Mouse (Mus musculus) macrophage (primary cell): ENCODE measurements around the gene Coq10a. TPM values are rescaled to one million over a fixed set of nuclear protein-coding genes. Genes with fewer than 3 reads are reported as not detected.

Experiments used
- H3K27ac ChIP-seq: fragments of 350-480 bp; formaldehyde crosslinking; 2 replicates; pipeline ENCODE4 v1.9.0; 2021
- H3K36me3 ChIP-seq: fragments of 350-480 bp; formaldehyde crosslinking; 2 replicates; pipeline ENCODE4 v1.9.0; 2021; ENCODE audit errors: inconsistent target
- H3K4me3 ChIP-seq: fragments of 350-480 bp; formaldehyde crosslinking; 2 replicates; pipeline ENCODE4 v1.9.0; 2021; ENCODE audit errors: inconsistent target
- H3K79me2 ChIP-seq: fragments of 350-480 bp; formaldehyde crosslinking; 2 replicates; pipeline ENCODE4 v1.9.0; 2021; ENCODE audit errors: inconsistent target
- WGBS: methylation state at CpG from one replicate; pipeline ENCODE4 v1.1.7; 2026; ENCODE audit warnings: inconsistent platforms; ENCODE audit not compliant: missing documents; 5-methylcytosine and 5-hydroxymethylcytosine counted together
- polyA plus RNA-seq: library from polyadenylated mRNA; stranded (reverse); fragments of 250-400 nt; gene quantifications from 3 replicates; pipeline ENCODE4 v1.2.4, GENCODE M21; 2018; ENCODE audit warnings: inconsistent platforms
- total RNA-seq, 78 experiments: library from RNA; depleted of rRNA; stranded (reverse); fragments of 250-400 nt; gene quantifications; 1 replicate in 9 of 78; 2 replicates in 24 of 78; 3 replicates in 43 of 78; 4 replicates in 2 of 78; pipeline ENCODE4 v1.2.4; 2018; ENCODE audit warnings: inconsistent platforms in 56 of 78

The Coq10a gene
- total RNA-seq (2018; cell fraction: chromatin; rRNA removed) = 100 to 1,000 TPM in 2 of 26 experiments, 10 to 100 TPM in 24; 13.3 to 122 (median 50.9) TPM
- total RNA-seq (2018; cell fraction: cytosol; rRNA removed) = 10 to 100 TPM; 12.0 to 35.3 (median 21.6) TPM
- 100 to 1,000 TPM in 3 of 26 experiments, 10 to 100 TPM in 23; 11.0 to 129 (median 43.5) TPM for total RNA-seq (2018; cell fraction: nucleus; rRNA removed)
- 20.5 to 35.2 TPM (median 25.5 TPM) in 3 replicates for polyA plus RNA-seq

DNA sequence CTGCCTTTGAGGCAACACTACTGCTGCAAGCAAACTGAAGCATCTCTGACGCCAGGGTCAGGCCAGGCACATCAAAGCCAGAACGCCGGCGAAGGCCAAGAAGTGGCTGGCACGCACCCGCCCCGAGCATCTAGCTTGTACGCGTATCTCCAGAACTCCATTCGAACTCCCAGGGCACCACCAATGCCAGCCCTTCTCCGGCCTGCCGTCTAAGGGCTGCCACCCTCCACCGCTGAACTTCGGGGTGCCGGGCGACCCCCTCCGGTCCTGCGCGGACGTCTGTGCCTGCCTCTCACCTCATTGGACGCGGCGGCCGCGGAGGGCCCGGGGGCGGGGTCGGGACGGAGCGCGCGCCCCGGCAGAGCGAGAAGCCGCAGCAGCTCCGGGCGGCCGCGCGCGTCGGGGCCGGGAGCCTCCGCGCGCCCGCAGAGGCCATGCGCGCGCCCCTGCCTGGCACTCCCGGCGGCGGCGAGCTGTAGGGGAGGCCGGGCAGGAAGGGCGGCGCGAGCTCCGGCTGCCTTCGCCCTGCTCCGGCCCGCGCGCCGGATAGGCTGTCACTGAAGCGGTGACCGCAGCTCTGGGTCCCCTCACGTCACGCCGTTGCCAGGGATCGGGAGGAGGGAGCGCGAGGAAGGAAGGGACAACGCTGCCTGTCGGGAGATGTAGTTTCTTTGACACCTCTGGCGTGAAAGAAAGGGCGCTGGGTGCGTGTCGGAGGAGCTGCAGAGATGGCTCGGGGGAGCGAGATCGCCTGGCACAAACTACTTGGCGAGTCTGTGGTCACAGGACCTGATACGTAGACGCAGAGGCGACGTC, at the start of gene Coq10a:
TSS of gene Coq10a (minus strand) at position 596 of the 816 bp plus-strand sequence.
- Histone ChIP-seq H3K27ac (peak within 1 kb of the TSS; percentile 81), H3K4me3 (peak within 1 kb of the TSS; percentile 78), H3K79me2 (peaks cover 42% of the 10 kb centered on the region), H3K36me3 (peaks cover 9% of the 10 kb centered on the region; the same call in 1 of the 2 replicates)
- under 1% methylated on average over 85 of the region's 87 CpGs for WGBS

DNA sequence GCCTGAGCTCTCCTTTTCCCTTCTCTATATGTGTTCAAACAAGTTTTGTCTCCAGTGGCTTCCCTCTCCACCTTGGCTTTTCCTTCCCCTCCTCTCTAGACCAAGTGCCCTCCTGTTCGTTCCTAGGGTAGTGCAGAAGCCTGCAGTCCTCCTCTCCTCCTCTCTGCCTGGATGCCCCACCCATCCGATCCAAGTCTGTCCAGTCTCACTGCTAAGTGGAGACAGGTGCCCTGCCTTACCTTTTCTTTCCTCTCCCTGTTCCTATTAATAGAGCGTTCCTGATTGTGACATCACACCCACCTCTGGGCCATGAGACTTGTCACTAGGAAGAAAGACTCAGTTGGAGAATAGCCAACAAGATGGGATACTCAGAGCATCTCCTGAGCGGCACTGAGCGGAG, 46.1 kb upstream of the Coq10a start:
- H3K36me3 ChIP-seq = peaks cover 39% of the 10 kb centered on the region
- no peak overlapping the region for H3K4me3 ChIP-seq
- H3K27ac ChIP-seq = no peak overlapping the region
- peaks cover 84% of the 10 kb centered on the region for H3K79me2 ChIP-seq
- WGBS = 93% methylated on average over 4 of the region's 5 CpGs

DNA sequence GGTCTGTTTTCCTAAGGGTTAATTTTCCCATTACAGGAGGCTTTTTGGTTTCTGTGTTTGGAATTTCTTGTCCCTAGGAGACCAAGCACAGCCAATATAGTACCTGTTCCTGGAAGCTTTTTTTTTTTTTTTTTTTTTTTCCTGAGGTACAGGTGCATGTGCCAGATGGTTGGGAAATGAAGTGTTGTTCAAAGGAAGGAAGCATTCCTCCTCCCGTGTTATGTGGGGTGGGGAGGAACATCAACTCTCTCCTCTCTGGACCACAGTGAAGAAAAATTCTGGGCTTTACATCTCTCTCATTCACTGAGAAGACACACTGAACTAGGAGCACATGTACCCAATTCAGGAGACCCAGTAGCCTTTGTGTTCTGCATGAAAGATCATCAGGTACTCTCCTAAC, 44.3 kb upstream of the Coq10a start:
- H3K79me2 ChIP-seq = peaks cover 66% of the 10 kb centered on the region
- H3K27ac ChIP-seq = peak overlapping the region; percentile 94
- H3K36me3 ChIP-seq = peaks cover 35% of the 10 kb centered on the region
- H3K4me3 ChIP-seq = peak overlapping the region; percentile 99
- 0% methylated on average over 1 of the region's 1 CpGs for WGBS

DNA sequence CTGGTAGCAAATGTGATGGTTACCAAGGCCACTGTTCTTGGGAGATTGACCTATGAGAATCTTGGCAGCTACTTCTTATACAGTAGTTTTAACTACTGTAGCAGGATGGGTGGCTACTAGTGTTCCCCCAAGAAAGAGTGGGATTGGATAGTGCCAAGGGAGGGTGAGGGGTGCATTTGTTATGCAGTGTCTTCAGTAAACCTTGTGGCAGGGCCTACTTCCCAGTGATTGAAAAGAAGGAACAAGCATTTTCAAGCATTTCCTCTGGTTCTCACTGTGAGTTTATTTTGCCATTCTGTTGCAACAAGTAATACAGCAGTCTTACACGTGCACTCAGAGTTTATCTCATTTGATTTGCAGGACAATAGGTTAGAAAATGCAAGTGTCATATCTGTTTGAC, 43.8 kb upstream of the Coq10a start:
- H3K4me3 ChIP-seq = peak overlapping the region; percentile 99
- peaks cover 33% of the 10 kb centered on the region for H3K36me3 ChIP-seq
- WGBS = 0% methylated on average over 1 of the region's 1 CpGs
- peak overlapping the region; percentile 94 for H3K27ac ChIP-seq
- peaks cover 61% of the 10 kb centered on the region for H3K79me2 ChIP-seq

DNA sequence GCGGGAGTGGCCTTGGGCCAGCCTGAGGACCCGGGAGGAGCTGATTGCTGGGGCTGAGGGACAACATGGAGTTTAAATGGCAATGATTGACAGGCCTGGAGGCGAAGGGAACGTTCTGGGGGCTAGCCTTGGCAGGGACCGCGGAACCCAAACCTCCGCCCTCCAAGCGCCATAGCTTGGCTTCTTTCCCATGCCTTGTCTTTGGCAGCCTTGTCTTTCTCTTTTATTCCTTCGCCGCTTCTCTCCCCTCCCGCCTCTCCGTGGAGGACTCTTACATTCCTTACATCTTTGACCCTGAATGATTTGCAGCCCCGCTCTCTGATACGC, 43.2 kb upstream of the Coq10a start:
- WGBS = 3% methylated on average over 13 of the region's 14 CpGs
- Histone ChIP-seq H3K4me3 (peak overlapping the region; percentile 99), H3K36me3 (peaks cover 27% of the 10 kb centered on the region), H3K79me2 (peaks cover 56% of the 10 kb centered on the region), H3K27ac (peak overlapping the region; percentile 94)

DNA sequence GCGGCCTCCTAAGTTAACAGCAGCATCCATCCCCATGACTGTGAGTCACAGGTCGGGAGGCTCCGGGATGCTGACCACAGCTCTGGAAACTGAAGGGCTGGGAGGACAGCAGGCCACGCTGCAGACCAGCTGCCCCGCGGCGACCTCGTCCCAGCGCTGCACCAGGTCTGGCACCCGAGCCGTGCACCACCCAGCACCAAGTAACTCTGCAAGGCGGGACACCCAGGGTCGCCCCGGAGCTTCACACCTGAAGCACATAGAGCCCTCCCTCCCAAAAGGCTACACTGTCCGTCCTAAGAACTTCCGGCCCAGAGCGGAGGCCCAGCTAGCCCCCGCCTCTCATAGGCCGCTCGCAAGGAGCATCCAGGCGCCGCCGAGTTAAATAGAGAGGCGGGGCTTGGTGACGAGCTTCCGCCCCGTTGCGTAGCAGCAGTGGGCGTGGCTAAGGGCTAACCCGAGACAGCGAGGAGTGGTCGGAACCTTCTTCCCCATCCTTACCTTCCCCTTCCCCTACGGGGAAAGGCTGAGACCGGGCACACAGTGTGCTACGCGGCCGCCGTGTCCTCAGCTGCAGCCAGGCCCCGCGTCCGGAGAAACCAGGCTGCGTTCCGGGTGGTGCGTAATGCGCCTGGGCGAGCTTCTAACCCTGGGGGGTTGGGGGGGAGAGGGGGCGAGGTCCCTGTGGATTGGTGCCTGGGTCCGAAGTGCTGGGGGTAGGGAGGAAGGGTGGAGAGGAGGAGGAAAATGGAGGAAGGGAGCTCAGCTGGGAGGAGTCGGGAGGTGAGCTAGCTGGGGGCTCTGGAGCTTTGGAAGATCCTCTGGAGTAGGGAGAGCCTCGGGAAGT, 42.6 kb upstream of the Coq10a start, which contains the start of the genes Nabp2 and Rnf41:
TSS of gene Nabp2 (minus strand) at position 282 of the 844 bp plus-strand sequence.
TSS of gene Rnf41 (plus strand) at position 447 of the 844 bp plus-strand sequence.
- 1% methylated on average over 47 of the region's 50 CpGs for WGBS
- peaks cover 50% of the 10 kb centered on the region for H3K79me2 ChIP-seq
- peak within 1 kb of the TSS; percentile 99 for H3K4me3 ChIP-seq
- H3K27ac ChIP-seq = peak within 1 kb of the TSS; percentile 94
- H3K36me3 ChIP-seq = peaks cover 21% of the 10 kb centered on the region

DNA sequence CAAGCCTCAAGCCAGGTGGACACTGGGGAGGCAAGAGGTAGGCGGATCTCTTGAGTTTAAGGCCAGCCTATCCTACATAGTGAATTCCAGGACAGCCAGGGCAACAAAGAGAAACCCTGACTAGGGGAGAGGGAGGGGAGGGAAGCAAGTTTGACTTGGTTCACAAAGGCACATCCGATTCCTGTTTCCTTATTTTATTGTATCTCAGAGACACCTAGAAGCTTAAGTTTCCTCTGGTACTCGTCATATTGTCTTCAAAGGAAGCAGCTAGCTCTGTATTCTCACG, 41.7 kb upstream of the Coq10a start:
- Histone ChIP-seq H3K4me3 (peak overlapping the region; percentile 99), H3K27ac (peak overlapping the region; percentile 94), H3K79me2 (peaks cover 41% of the 10 kb centered on the region), H3K36me3 (peaks cover 18% of the 10 kb centered on the region)
- 17% methylated on average over 4 of the region's 4 CpGs for WGBS

DNA sequence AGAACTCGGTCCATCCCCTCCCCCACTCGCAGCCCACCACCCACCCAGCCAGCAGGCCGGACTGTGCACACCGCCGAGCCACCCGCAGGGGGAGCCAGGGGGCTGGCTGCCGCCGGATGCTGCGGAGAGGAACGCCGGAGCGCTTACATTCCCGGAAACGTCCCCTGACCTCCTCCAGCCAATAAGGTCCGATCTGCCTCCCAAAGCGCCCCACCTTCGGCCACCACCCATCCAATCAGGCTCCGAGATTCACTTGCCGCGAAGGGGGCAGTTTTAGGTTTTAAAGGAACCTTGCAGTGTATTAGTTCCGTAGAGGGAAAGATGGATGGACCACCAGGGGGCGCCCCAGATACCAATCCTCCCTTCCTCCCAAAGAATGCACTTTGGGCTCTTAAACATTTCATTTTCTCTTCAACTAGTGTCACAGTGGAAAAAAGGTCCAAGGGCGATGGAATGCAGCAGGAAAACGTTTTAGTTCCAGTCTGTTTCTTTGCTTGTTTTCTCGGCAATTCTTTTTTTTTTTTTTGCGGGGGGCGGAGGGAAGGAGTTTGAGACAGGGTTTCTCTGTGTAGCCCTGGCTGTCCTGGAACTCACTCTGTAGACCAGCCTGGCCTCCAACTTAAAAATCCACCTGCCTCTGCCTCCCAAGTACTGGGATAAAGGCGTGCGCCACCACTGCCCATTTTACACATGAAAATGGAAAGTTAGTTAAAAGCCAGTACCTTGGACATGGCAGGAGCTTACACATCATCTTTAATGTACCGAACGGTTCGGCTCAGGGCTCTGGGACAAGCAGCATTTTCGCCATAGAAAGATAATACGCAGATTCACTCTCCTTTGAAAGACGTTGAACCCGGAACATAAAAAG, 41.1 kb upstream of the Coq10a start:
- peak overlapping the region; percentile 94 for H3K27ac ChIP-seq
- H3K36me3 ChIP-seq = peaks cover 13% of the 10 kb centered on the region
- H3K79me2 ChIP-seq = peaks cover 35% of the 10 kb centered on the region
- 6% methylated on average over 33 of the region's 36 CpGs for WGBS
- H3K4me3 ChIP-seq = peak overlapping the region; percentile 99

DNA sequence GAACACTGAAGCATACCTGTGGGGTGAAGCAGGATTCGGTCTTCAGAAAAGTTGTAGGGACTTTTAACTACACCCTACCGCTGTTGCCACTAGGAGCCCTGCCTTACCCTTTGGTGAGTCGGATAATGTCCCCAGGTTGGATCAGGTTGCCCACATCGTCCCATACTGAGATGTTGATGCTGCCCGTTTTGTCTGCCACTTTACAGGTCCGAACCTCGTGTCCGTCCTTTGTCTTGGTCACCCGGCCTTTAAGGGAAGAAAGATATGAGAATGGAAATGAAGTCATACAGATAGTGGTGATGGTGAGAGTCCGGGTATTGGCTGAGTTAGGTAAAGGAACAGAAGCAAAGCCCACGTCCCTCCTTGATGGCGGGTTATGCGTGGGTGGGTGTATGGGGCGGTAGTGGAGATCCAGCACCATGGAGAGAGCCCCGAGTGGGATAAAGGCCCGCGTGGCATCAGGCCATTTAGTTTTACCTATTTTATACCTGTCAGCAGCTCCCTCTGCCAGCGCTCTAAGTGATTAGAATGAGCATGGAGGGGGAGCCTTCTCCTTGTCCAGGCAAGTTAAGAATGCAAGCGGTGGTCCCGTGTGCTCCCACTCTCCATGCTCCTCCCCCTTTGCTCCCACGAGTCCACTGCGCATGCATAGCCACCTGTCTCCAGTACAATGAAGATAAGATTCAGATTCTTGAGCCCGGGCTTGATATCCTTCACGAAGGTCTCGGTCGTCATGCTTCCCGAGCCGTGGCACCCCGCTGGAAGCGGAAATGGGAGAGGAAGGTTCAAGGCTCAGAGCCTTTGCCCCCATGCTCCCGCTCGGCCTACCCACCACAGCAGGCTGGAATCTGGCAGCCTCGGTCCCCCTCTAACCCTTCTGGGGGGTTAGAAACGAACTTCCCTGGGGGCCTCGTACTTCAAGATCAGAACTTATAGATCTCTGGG, 40.1 kb upstream of the Coq10a start:
- Histone ChIP-seq H3K4me3 (peak overlapping the region; percentile 90), H3K27ac (peak overlapping the region; percentile 55), H3K79me2 (peaks cover 24% of the 10 kb centered on the region), H3K36me3 (peaks cover 6% of the 10 kb centered on the region; the same call in 1 of the 2 replicates)
- WGBS = 22% methylated on average over 35 of the region's 35 CpGs

DNA sequence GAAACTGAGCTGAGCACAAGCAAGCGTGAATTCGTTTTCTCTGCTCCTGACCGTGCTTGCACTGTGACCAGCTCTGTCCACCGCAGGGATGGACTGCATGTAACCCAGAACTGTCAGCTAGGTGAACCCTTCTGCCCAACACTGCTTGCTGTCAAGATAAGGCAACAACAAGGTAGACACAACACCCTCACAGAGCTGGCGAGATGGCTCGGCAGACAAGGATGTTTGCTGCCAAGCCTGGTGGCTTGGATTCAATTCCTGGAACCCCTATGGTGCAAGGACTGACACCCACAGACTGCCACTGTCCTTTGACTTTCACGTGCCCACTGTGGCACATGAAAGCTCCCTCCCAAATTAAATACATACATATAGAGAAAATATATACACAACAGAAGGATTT, 35.1 kb upstream of the Coq10a start:
- Histone ChIP-seq H3K27ac (no peak overlapping the region), H3K4me3 (no peak overlapping the region), H3K36me3 (peaks cover 6% of the 10 kb centered on the region; the same call in 1 of the 2 replicates), H3K79me2 (no peaks in the 10 kb centered on the region)
- WGBS = 97% methylated on average over 7 of the region's 7 CpGs

DNA sequence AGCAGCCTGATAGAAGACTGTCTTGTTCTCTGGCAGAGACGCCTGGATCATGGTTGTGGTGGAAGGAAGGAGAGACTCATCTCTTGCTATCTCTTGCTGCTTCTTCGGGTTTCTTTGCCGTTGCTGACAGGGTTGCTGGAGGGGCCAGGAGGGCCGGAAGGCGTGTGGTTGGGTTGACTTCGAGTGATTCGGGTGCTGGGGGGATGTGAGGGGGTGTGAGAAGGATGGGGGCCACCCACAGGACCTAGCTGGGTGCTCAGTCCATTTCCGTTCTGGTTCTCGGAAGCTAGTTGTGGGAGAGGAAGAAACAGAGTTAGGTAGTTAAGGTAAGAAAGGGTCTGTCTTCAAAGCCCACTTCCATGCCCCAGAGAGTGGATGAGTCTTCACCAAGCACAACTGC, 32.8 kb upstream of the Coq10a start:
- Histone ChIP-seq H3K36me3 (peaks cover 6% of the 10 kb centered on the region; the same call in 1 of the 2 replicates), H3K79me2 (no peaks in the 10 kb centered on the region), H3K27ac (no peak overlapping the region), H3K4me3 (no peak overlapping the region)
- 81% methylated on average over 9 of the region's 9 CpGs for WGBS

DNA sequence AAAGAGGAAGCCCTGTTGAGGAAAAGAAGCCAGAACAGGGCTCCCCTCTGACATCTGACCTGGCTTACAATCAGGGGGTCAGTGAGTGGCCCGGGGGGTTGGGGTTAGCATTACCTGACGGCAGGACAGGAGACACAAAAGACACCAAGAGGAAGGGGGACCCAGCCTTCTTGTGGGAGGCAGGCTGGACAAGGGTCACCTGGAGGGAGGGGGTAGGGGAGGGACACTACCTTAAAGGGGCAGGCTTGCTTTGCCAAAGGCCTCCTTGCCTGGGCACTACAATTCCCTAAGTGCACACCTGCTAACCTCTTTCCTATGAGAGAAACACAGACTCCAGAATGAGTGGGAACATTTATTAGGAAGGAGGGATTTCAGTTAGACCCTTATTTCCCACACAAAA, 32.3 kb upstream of the Coq10a start, which contains the start of gene Slc39a5:
TSS of gene Slc39a5 (minus strand) at position 174 of the 400 bp plus-strand sequence.
- 81% methylated on average over 2 of the region's 2 CpGs for WGBS
- Histone ChIP-seq H3K27ac (no peak within 1 kb of the TSS), H3K36me3 (peaks cover 3% of the 10 kb centered on the region; the same call in 1 of the 2 replicates), H3K79me2 (no peaks in the 10 kb centered on the region), H3K4me3 (no peak within 1 kb of the TSS)

DNA sequence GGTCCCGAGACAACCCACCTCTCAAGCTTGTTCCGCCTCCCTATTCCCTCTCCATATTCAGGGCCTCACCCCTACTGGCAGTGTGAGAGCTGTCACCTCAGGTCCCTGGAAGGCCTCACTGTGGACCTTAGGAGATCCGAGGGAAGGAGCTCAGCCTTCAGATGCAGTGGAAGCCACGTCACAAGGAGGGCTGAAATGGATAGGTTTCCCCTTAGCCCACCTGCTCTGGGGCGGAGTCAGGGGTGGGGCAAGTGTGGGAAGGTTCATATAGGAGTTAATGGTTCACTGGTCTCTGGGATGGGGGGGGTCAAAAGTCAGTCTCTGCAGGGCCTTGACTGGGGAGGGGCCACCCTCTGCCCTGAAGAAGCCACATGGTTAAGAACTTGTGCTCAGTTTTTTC, 31.5 kb upstream of the Coq10a start:
- no peaks in the 10 kb centered on the region for H3K36me3 ChIP-seq
- WGBS = 87% methylated on average over 5 of the region's 5 CpGs
- no peak overlapping the region for H3K4me3 ChIP-seq
- H3K79me2 ChIP-seq = no peaks in the 10 kb centered on the region
- H3K27ac ChIP-seq = no peak overlapping the region
